Mouse (Mus musculus): ENCODE measurements at regions not wholly inside any gene's neighbourhood (a gene's known extent, or its start where the extent isn't known, plus 50 kb on each side); places are given as distances from the start of the nearest gene placed in this dataset.

GRCm38 (mm10) chr6:14298167-14298566 is 426.8 kb upstream of the 2610001J05Rik start:
- H3K4me1 ChIP-seq: peaks cover 10% of the 10 kb centered on the region
- H3K36me3 ChIP-seq: no peaks in the 10 kb centered on the region
- no peak overlapping the region for H3K4me3 ChIP-seq
- no peaks in the 10 kb centered on the region for H3K9me3 ChIP-seq
- H3K9ac ChIP-seq: no peak overlapping the region
- H3K4me2 ChIP-seq: no peak overlapping the region
- no peak for ATAC-seq (ENCODE audit: extremely low read depth, insufficient number of reproducible peaks, low FRiP score, low TSS enrichment)
- H3K27ac ChIP-seq (replicated peaks): no peak overlapping the region
- no peaks in the 10 kb centered on the region for H3K27me3 ChIP-seq (replicated peaks)

GRCm38 (mm10) chr6:14297428-14297827 is 426.1 kb upstream of the 2610001J05Rik start:
- peaks cover 10% of the 10 kb centered on the region for H3K4me1 ChIP-seq
- no peaks in the 10 kb centered on the region for H3K9me3 ChIP-seq
- no peak for ATAC-seq (ENCODE audit: extremely low read depth, insufficient number of reproducible peaks, low FRiP score, low TSS enrichment)

GRCm38 (mm10) chr6:14290843-14291242 is 419.5 kb upstream of the 2610001J05Rik start:
- no peak for ATAC-seq (ENCODE audit: extremely low read depth, insufficient number of reproducible peaks, low FRiP score, low TSS enrichment)

More at GRCm38 (mm10) chr6:14297428-14297827, 426.1 kb upstream of the 2610001J05Rik start:
- Histone ChIP-seq H3K27me3 (replicated peaks) (no peaks in the 10 kb centered on the region), H3K4me2 (no peak overlapping the region), H3K36me3 (no peaks in the 10 kb centered on the region), H3K9ac (no peak overlapping the region), H3K4me3 (no peak overlapping the region), H3K27ac (replicated peaks) (0 out of 2 replicates have a peak overlapping the region, but pooled peaks have one; percentile 36)

GRCm38 (mm10) chr6:14281476-14281875 is 410.2 kb upstream of the 2610001J05Rik start:
- Histone ChIP-seq H3K9me3 (no peaks in the 10 kb centered on the region; the same call in none of the 2 replicates), H3K36me3 (no peaks in the 10 kb centered on the region), H3K4me1 (no peaks in the 10 kb centered on the region), H3K27me3 (replicated peaks) (no peaks in the 10 kb centered on the region), H3K27ac (replicated peaks) (no peak overlapping the region), H3K4me2 (no peak overlapping the region), H3K4me3 (no peak overlapping the region), H3K9ac (no peak overlapping the region)
- no peak for ATAC-seq (ENCODE audit: extremely low read depth, insufficient number of reproducible peaks, low FRiP score, low TSS enrichment)
- 71% methylated on average over 2 of the region's 2 CpGs for WGBS

More at GRCm38 (mm10) chr6:14290843-14291242, 419.5 kb upstream of the 2610001J05Rik start:
- WGBS: 42% methylated on average over 1 of the region's 1 CpGs
- Histone ChIP-seq H3K9me3 (no peaks in the 10 kb centered on the region), H3K9ac (no peak overlapping the region), H3K4me2 (no peak overlapping the region), H3K4me3 (no peak overlapping the region), H3K36me3 (no peaks in the 10 kb centered on the region), H3K27ac (replicated peaks) (no peak overlapping the region), H3K27me3 (replicated peaks) (no peaks in the 10 kb centered on the region), H3K4me1 (no peaks in the 10 kb centered on the region)

DNA sequence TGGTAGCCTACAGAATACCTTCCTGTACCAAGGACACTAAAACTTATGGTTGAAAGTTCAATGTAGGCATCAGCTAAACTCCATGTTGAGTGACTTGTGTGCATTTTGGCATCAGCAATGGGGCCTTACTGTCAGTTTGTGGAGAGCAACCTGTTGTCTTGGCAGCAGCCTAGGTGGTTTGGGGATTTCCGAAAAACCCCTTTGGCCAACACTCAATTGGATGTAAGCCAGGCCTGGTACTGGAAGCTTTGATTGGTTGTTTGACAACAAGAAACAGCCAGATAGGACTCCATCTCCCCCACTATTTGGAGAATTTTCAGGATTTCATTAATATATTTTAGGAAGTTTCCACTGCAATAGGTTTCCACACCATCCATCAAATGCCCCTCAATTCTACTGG is 390.6 kb upstream of the 2610001J05Rik start:
- Histone ChIP-seq H3K4me3 (no peak overlapping the region), H3K27me3 (replicated peaks) (no peaks in the 10 kb centered on the region), H3K9me3 (no peaks in the 10 kb centered on the region), H3K4me1 (no peaks in the 10 kb centered on the region), H3K27ac (replicated peaks) (no peak overlapping the region), H3K9ac (no peak overlapping the region), H3K4me2 (no peak overlapping the region), H3K36me3 (no peaks in the 10 kb centered on the region)
- 81% methylated on average over 1 of the region's 1 CpGs for WGBS
- ATAC-seq (ENCODE audit: extremely low read depth, insufficient number of reproducible peaks, low FRiP score, low TSS enrichment): no peak

DNA sequence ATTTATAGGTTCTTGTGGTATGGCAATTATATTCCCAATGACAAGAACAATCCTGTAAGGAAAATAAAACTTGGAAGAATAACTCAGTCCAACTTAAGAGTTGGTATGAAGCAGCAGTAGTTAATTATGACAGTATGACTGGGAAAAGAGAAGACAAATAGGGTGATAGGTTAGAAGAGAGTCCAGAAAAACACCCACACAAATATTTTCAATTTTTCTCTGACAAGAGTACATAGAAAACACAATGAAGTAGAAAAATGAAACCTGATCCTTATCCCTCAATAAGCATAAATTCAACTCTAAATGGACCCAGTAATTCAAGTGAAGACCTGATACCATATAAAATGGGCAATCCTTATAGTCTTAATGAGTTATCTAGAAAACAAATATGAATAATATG is 369.0 kb upstream of the 2610001J05Rik start:
- no peak overlapping the region for H3K27ac ChIP-seq (replicated peaks)
- no peak overlapping the region for H3K4me3 ChIP-seq
- ATAC-seq (ENCODE audit: extremely low read depth, insufficient number of reproducible peaks, low FRiP score, low TSS enrichment): no peak
- H3K27me3 ChIP-seq (replicated peaks): no peaks in the 10 kb centered on the region
- H3K9me3 ChIP-seq: no peaks in the 10 kb centered on the region
- H3K36me3 ChIP-seq: no peaks in the 10 kb centered on the region
- H3K4me2 ChIP-seq: no peak overlapping the region
- no peak overlapping the region for H3K9ac ChIP-seq
- no peaks in the 10 kb centered on the region for H3K4me1 ChIP-seq

DNA sequence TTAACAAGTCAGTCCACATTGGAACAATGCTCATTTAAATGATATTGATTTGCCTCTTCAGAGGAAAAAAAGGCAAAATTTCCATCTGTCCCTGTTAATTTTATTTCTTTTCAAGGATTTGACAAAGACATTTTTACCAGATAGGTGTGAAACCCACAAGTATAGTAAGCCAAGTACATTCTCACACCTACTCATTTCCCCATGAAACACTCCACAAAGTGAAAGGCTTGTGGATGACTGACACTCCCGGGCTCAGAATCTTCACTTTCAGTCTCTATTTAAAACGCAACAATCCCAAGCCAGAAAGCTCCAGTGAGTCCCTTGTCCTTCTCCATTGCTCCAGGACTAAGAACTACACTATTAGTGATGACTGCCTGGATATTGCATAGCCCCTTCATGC is 367.8 kb upstream of the 2610001J05Rik start:
- H3K4me3 ChIP-seq: no peak overlapping the region
- ATAC-seq (ENCODE audit: extremely low read depth, insufficient number of reproducible peaks, low FRiP score, low TSS enrichment): no peak
- no peaks in the 10 kb centered on the region for H3K4me1 ChIP-seq
- H3K27ac ChIP-seq (replicated peaks): no peak overlapping the region
- WGBS: 63% methylated on average over 2 of the region's 2 CpGs
- H3K27me3 ChIP-seq (replicated peaks): no peaks in the 10 kb centered on the region
- no peaks in the 10 kb centered on the region for H3K9me3 ChIP-seq
- H3K9ac ChIP-seq: no peak overlapping the region
- no peak overlapping the region for H3K4me2 ChIP-seq
- H3K36me3 ChIP-seq: no peaks in the 10 kb centered on the region

GRCm38 (mm10) chr6:14230823-14231222 is 359.5 kb upstream of the 2610001J05Rik start:
- Histone ChIP-seq H3K9ac (no peak overlapping the region), H3K4me1 (no peaks in the 10 kb centered on the region), H3K27ac (replicated peaks) (no peak overlapping the region), H3K4me3 (no peak overlapping the region), H3K4me2 (no peak overlapping the region), H3K9me3 (0 out of 2 replicates have a peak, but pooled peaks cover 4% of the 10 kb centered on the region), H3K27me3 (replicated peaks) (no peaks in the 10 kb centered on the region), H3K36me3 (no peaks in the 10 kb centered on the region)
- no peak for ATAC-seq (ENCODE audit: extremely low read depth, insufficient number of reproducible peaks, low FRiP score, low TSS enrichment)
- 83% methylated on average over 2 of the region's 2 CpGs for WGBS

DNA sequence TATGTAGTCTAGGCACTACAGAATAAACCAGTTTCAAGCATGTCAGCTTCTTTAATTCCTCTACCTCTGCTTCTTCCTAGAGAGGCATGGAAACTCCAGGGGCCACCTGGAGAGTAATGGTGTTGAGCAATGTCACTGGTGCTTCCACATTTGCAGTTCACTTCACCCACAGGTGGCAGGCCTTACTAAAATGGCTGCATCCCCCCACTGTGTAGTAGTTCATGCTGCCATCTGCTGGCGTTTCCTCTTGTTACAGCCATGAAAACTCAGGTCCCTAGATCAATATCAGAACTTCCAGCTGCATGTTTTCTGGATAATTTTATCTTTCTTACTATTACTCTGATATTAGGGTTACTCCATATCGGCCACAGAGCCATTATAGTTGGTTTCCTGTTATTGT is 336.2 kb upstream of the 2610001J05Rik start:
- no peak overlapping the region for H3K9ac ChIP-seq
- no peak overlapping the region for H3K27ac ChIP-seq (replicated peaks)
- H3K4me1 ChIP-seq: no peaks in the 10 kb centered on the region
- H3K9me3 ChIP-seq: no peaks in the 10 kb centered on the region
- H3K27me3 ChIP-seq (replicated peaks): no peaks in the 10 kb centered on the region
- H3K4me3 ChIP-seq: no peak overlapping the region
- no peak for ATAC-seq (ENCODE audit: extremely low read depth, insufficient number of reproducible peaks, low FRiP score, low TSS enrichment)
- H3K4me2 ChIP-seq: no peak overlapping the region
- 14% methylated on average over 2 of the region's 2 CpGs for WGBS
- H3K36me3 ChIP-seq: no peaks in the 10 kb centered on the region

- Histone ChIP-seq H3K4me3 (no peak overlapping the region), H3K4me2 (no peak overlapping the region), H3K27me3 (replicated peaks) (no peaks in the 10 kb centered on the region), H3K36me3 (no peaks in the 10 kb centered on the region), H3K27ac (replicated peaks) (no peak overlapping the region), H3K9me3 (no peaks in the 10 kb centered on the region), H3K4me1 (no peaks in the 10 kb centered on the region), H3K9ac (no peak overlapping the region)
- no peak for ATAC-seq (ENCODE audit: extremely low read depth, insufficient number of reproducible peaks, low FRiP score, low TSS enrichment)
- WGBS: 34% methylated on average over 3 of the region's 3 CpGs
These were observed 325.8 kb upstream of the 2610001J05Rik start for GRCm38 (mm10) chr6:14197107-14197506.

GRCm38 (mm10) chr6:14195351-14195750 is 324.0 kb upstream of the 2610001J05Rik start:
- no peak overlapping the region for H3K4me3 ChIP-seq
- no peak overlapping the region for H3K9ac ChIP-seq
- H3K27me3 ChIP-seq (replicated peaks): no peaks in the 10 kb centered on the region
- H3K9me3 ChIP-seq: no peaks in the 10 kb centered on the region
- H3K4me1 ChIP-seq: no peaks in the 10 kb centered on the region
- no peaks in the 10 kb centered on the region for H3K36me3 ChIP-seq
- 83% methylated on average over 5 of the region's 5 CpGs for WGBS
- ATAC-seq (ENCODE audit: extremely low read depth, insufficient number of reproducible peaks, low FRiP score, low TSS enrichment): no peak
- no peak overlapping the region for H3K4me2 ChIP-seq
- no peak overlapping the region for H3K27ac ChIP-seq (replicated peaks)

- Histone ChIP-seq H3K27me3 (replicated peaks) (no peaks in the 10 kb centered on the region), H3K36me3 (no peaks in the 10 kb centered on the region), H3K27ac (replicated peaks) (no peak overlapping the region), H3K9ac (no peak overlapping the region), H3K4me3 (no peak overlapping the region), H3K4me1 (no peaks in the 10 kb centered on the region), H3K4me2 (no peak overlapping the region), H3K9me3 (no peaks in the 10 kb centered on the region)
- WGBS: 74% methylated on average over 4 of the region's 4 CpGs
- ATAC-seq (ENCODE audit: extremely low read depth, insufficient number of reproducible peaks, low FRiP score, low TSS enrichment): no peak
These were observed 320.2 kb upstream of the 2610001J05Rik start for GRCm38 (mm10) chr6:14191387-14192023.
